Mouse (Mus musculus): Measurements from ENCODE around the gene Npm3. TPM values are rescaled to one million over a fixed set of nuclear protein-coding genes. Genes with fewer than 3 reads are reported as not detected.

Gene Npm3
- polyA plus RNA-seq (2015; fragmentation: Nextera tagmentation; extraction: Ambion mirVana): 5.8 and 6.4 TPM in 2 replicates

- Histone ChIP-seq H3K27me3 (peaks cover 23% of the 10 kb centered on the region), H3K27ac (replicated peaks) (peak within 1 kb of the TSS; percentile 49), H3K4me3 (replicated peaks) (peak within 1 kb of the TSS; percentile 88), H3K9ac (peak within 1 kb of the TSS; percentile 79), H3K4me1 (replicated peaks) (peaks cover 46% of the 10 kb centered on the region), H3K4me2 (peak within 1 kb of the TSS; percentile 96), H3K9me3 (replicated peaks) (no peaks in the 10 kb centered on the region), H3K36me3 (replicated peaks) (peaks cover 45% of the 10 kb centered on the region)
- WGBS (ENCODE audit: insufficient replicate concordance): under 1% methylated on average over 52 of the region's 60 CpGs
- peak; percentile 70 for ATAC-seq (ENCODE audit: insufficient read depth)
These were observed at the start of gene Npm3 for GRCm38 (mm10) chr19:45749243-45750043. Npm3 (minus strand) TSS chr19:45749591.

- H3K9me3 ChIP-seq (replicated peaks): no peaks in the 10 kb centered on the region
- ATAC-seq (ENCODE audit: insufficient read depth): no peak
- H3K4me1 ChIP-seq (replicated peaks): peaks cover 16% of the 10 kb centered on the region
- H3K36me3 ChIP-seq (replicated peaks): no peaks in the 10 kb centered on the region
- H3K4me3 ChIP-seq (replicated peaks): no peak overlapping the region
- H3K27ac ChIP-seq (replicated peaks): no peak overlapping the region
- H3K4me2 ChIP-seq: no peak overlapping the region
- H3K9ac ChIP-seq: no peak overlapping the region
- WGBS (ENCODE audit: insufficient replicate concordance): 76% methylated on average over 15 of the region's 15 CpGs
- 0 out of 2 replicates have a peak, but pooled peaks cover 4% of the 10 kb centered on the region for H3K27me3 ChIP-seq
These were observed 47.5 kb upstream of the Npm3 start for GRCm38 (mm10) chr19:45796879-45797278.

- WGBS (ENCODE audit: insufficient replicate concordance): 28% methylated on average over 15 of the region's 15 CpGs
- H3K27ac ChIP-seq (replicated peaks): no peak overlapping the region
- H3K36me3 ChIP-seq (replicated peaks): no peaks in the 10 kb centered on the region
- peak overlapping the region; percentile 54 for H3K4me2 ChIP-seq
- H3K4me3 ChIP-seq (replicated peaks): 0 out of 2 replicates have a peak overlapping the region, but pooled peaks have one; percentile 15
- peak; percentile 35; the same call in 1 of the 2 replicates for ATAC-seq (ENCODE audit: insufficient read depth)
- H3K27me3 ChIP-seq: 0 out of 2 replicates have a peak, but pooled peaks cover 4% of the 10 kb centered on the region
- no peak overlapping the region for H3K9ac ChIP-seq
- H3K9me3 ChIP-seq (replicated peaks): no peaks in the 10 kb centered on the region
- H3K4me1 ChIP-seq (replicated peaks): peaks cover 14% of the 10 kb centered on the region
These were observed 46.7 kb upstream of the Npm3 start for GRCm38 (mm10) chr19:45796061-45796556.

- Histone ChIP-seq H3K4me3 (replicated peaks) (0 out of 2 replicates have a peak overlapping the region, but pooled peaks have one; percentile 15), H3K36me3 (replicated peaks) (no peaks in the 10 kb centered on the region), H3K27me3 (0 out of 2 replicates have a peak, but pooled peaks cover 4% of the 10 kb centered on the region), H3K27ac (replicated peaks) (no peak overlapping the region), H3K4me1 (replicated peaks) (peaks cover 20% of the 10 kb centered on the region), H3K9ac (no peak overlapping the region), H3K9me3 (replicated peaks) (no peaks in the 10 kb centered on the region), H3K4me2 (peak overlapping the region; percentile 54)
- no peak for ATAC-seq (ENCODE audit: insufficient read depth)
- 32% methylated on average over 15 of the region's 15 CpGs for WGBS (ENCODE audit: insufficient replicate concordance)
These were observed 46.1 kb upstream of the Npm3 start for GRCm38 (mm10) chr19:45795406-45795944.

GRCm38 (mm10) chr19:45794718-45795117, 45.3 kb upstream of the Npm3 start:
- Histone ChIP-seq H3K4me2 (no peak overlapping the region), H3K27ac (replicated peaks) (no peak overlapping the region), H3K36me3 (replicated peaks) (no peaks in the 10 kb centered on the region), H3K27me3 (0 out of 2 replicates have a peak, but pooled peaks cover 4% of the 10 kb centered on the region), H3K4me3 (replicated peaks) (no peak overlapping the region), H3K9me3 (replicated peaks) (no peaks in the 10 kb centered on the region), H3K9ac (no peak overlapping the region), H3K4me1 (replicated peaks) (peaks cover 28% of the 10 kb centered on the region)
- WGBS (ENCODE audit: insufficient replicate concordance): 65% methylated on average over 6 of the region's 6 CpGs
- no peak for ATAC-seq (ENCODE audit: insufficient read depth)

GRCm38 (mm10) chr19:45792404-45792803, 43.0 kb upstream of the Npm3 start:
- H3K9ac ChIP-seq: no peak overlapping the region
- WGBS (ENCODE audit: insufficient replicate concordance): 74% methylated on average over 6 of the region's 6 CpGs
- H3K4me1 ChIP-seq (replicated peaks): peaks cover 35% of the 10 kb centered on the region
- ATAC-seq (ENCODE audit: insufficient read depth): no peak
- H3K36me3 ChIP-seq (replicated peaks): no peaks in the 10 kb centered on the region
- H3K4me3 ChIP-seq (replicated peaks): no peak overlapping the region
- 0 out of 2 replicates have a peak, but pooled peaks cover 4% of the 10 kb centered on the region for H3K27me3 ChIP-seq
- H3K9me3 ChIP-seq (replicated peaks): no peaks in the 10 kb centered on the region
- no peak overlapping the region; the same call in 1 of the 2 replicates for H3K27ac ChIP-seq (replicated peaks)
- H3K4me2 ChIP-seq: no peak overlapping the region

- H3K27me3 ChIP-seq: 0 out of 2 replicates have a peak, but pooled peaks cover 4% of the 10 kb centered on the region
- peak overlapping the region; percentile 23; the same call in 1 of the 2 replicates for H3K4me3 ChIP-seq (replicated peaks)
- peak overlapping the region; percentile 97 for H3K27ac ChIP-seq (replicated peaks)
- H3K4me2 ChIP-seq: peak overlapping the region; percentile 60
- peaks cover 28% of the 10 kb centered on the region for H3K4me1 ChIP-seq (replicated peaks)
- no peaks in the 10 kb centered on the region for H3K36me3 ChIP-seq (replicated peaks)
- WGBS (ENCODE audit: insufficient replicate concordance): 42% methylated on average over 13 of the region's 13 CpGs
- peak; percentile 93 for ATAC-seq (ENCODE audit: insufficient read depth)
- peak overlapping the region; percentile 43; the same call in 1 of the 2 replicates for H3K9ac ChIP-seq
- H3K9me3 ChIP-seq (replicated peaks): no peaks in the 10 kb centered on the region
These were observed 40.8 kb upstream of the Npm3 start for GRCm38 (mm10) chr19:45789888-45790874.

GRCm38 (mm10) chr19:45789365-45789764, 40.0 kb upstream of the Npm3 start:
- WGBS (ENCODE audit: insufficient replicate concordance): 80% methylated on average over 7 of the region's 7 CpGs
- Histone ChIP-seq H3K9me3 (replicated peaks) (no peaks in the 10 kb centered on the region), H3K9ac (no peak overlapping the region), H3K27me3 (0 out of 2 replicates have a peak, but pooled peaks cover 4% of the 10 kb centered on the region), H3K27ac (replicated peaks) (peak overlapping the region; percentile 97), H3K4me3 (replicated peaks) (no peak overlapping the region), H3K36me3 (replicated peaks) (no peaks in the 10 kb centered on the region), H3K4me1 (replicated peaks) (peaks cover 32% of the 10 kb centered on the region), H3K4me2 (no peak overlapping the region)
- ATAC-seq (ENCODE audit: insufficient read depth): no peak

- Histone ChIP-seq H3K9ac (no peak overlapping the region), H3K9me3 (replicated peaks) (no peaks in the 10 kb centered on the region)
These were observed 38.9 kb upstream of the Npm3 start for GRCm38 (mm10) chr19:45788337-45788736.

GRCm38 (mm10) chr19:45787450-45787849, 38.1 kb upstream of the Npm3 start:
- H3K4me1 ChIP-seq (replicated peaks): peaks cover 39% of the 10 kb centered on the region
- H3K4me2 ChIP-seq: no peak overlapping the region
- H3K4me3 ChIP-seq (replicated peaks): no peak overlapping the region
- no peak overlapping the region for H3K27ac ChIP-seq (replicated peaks)
- no peak for ATAC-seq (ENCODE audit: insufficient read depth)
- H3K9ac ChIP-seq: no peak overlapping the region
- H3K9me3 ChIP-seq (replicated peaks): no peaks in the 10 kb centered on the region
- WGBS (ENCODE audit: insufficient replicate concordance): 61% methylated on average over 3 of the region's 3 CpGs
- H3K27me3 ChIP-seq: no peaks in the 10 kb centered on the region
- no peaks in the 10 kb centered on the region for H3K36me3 ChIP-seq (replicated peaks)

More at GRCm38 (mm10) chr19:45788337-45788736, 38.9 kb upstream of the Npm3 start:
- 35% methylated on average over 4 of the region's 4 CpGs for WGBS (ENCODE audit: insufficient replicate concordance)
- no peaks in the 10 kb centered on the region for H3K36me3 ChIP-seq (replicated peaks)
- H3K27ac ChIP-seq (replicated peaks): no peak overlapping the region
- H3K4me3 ChIP-seq (replicated peaks): no peak overlapping the region
- H3K27me3 ChIP-seq: 0 out of 2 replicates have a peak, but pooled peaks cover 3% of the 10 kb centered on the region
- no peak for ATAC-seq (ENCODE audit: insufficient read depth)
- peaks cover 39% of the 10 kb centered on the region for H3K4me1 ChIP-seq (replicated peaks)
- no peak overlapping the region for H3K4me2 ChIP-seq

All from liver, embryonic 15.5 days (tissue).